Mouse (Mus musculus) heart, postnatal 10 days (tissue): ENCODE results near the gene Pfdn2. TPM values are rescaled to one million over a fixed set of nuclear protein-coding genes. Genes with fewer than 3 reads are reported as not detected.

ENCODE experiments used
- DNase-seq, 2 experiments: peaks; one replicate each; pipeline ENCODE4 v3.0.0; 2021
- intact Hi-C: fragments of 180-260 bp; cut with DNase I; formaldehyde crosslinking; loops from one replicate; pipeline ENCODE4 v1.15.1; 2025
- total RNA-seq, 2 experiments: library from RNA; stranded (reverse); gene quantifications; 2 replicates each; pipeline ENCODE4 v1.2.3; 2021

Gene Pfdn2
- total RNA-seq, 2 experiments from 2014 or later = 73.4 to 73.9 TPM

DNA sequence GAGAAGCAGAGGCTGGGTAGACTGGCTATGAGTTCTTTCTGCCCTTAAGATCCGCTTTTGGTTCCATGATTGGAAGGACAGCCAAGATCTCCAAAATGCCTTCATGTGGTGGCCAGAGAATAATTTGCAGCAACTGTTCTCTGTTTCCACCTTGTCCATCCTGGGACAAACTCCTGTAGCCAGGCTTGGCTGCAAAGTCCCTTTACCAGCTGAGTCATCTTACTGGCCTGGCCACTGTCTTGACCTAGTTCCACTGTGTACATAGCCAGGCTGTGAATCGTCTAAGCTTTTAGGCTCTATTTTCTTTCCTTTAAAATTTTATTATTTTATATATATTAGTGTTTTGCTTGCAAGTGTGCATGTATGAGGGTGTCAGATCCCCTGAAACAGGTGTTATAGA lies 3.7 kb downstream of the Pfdn2 start:
- intact Hi-C loops = no loop called here
- DNase-seq = no peak

DNA sequence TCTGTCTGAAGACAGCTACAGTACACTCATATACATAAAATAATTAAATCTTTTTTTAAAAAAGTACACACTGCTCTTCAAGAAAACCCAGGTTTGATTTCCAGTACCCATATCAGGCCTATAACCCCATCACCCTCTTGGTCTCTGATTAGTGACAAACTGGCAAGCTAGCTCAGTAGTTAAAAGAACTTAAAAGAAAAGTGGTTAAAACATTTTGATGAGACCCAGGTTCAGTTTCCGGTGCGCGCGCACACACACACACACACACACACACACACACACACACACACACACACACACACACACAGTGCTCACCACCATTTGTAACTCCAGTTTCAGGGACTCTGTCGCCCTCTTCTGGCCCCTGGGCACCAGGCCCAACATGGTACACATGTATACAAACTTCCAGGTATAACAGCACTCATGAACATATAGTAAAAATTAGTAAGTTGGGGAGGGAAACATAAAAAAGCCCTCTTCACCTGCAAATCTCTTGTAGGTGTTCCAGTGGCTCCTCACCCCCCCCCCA lies 10.4 kb downstream of the Pfdn2 start:
- no peak for DNase-seq
- intact Hi-C loops = loop anchor here (5.0 kb wide), 1 partner anchor 244 kb away; the partner anchor contains the start of gene Cfap126

DNA sequence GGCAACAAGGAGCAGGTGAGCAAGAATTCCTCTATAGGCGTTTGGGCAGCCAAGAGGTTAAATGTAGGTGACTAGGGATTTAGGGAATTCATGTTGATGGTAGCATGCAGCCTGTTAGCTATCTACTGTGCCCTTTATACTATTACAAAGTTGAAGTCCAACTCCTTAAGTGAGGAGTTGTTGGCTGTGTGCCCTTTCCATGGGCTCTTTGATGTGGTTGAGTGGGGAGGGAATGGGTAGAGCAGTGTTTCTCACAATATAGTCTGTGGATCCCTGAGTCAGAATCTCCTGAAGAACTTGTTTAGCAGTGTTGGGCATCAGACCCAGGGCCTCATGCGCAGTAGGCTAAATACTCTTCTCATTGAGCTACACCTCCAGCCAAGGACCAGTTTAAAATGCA lies 11.3 kb downstream of the Pfdn2 start:
- intact Hi-C loops = loop anchor here (1.0 to 5.0 kb wide), 2 partner anchors 36 to 245 kb away; partner anchors contain the start of gene Cfap126
- no peak for DNase-seq

DNA sequence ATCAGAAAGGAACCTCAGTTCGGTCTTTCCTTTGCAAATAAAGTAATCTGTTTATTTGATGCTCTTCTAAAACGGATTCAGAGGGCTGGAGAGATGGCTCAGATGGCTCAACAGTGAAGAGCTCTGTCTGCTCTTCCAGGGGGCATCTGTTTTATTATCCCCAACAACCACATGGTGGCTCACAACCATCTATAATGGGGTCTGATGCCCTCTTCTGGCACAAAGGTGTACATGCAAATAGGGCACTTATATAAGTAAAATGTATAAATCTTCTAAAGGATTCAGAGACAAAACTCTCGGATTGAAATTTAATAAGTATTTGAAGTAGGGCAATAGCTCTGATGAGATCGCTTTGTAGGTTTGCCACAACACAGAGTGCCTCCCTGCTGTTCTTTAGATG lies 13.0 kb downstream of the Pfdn2 start:
- intact Hi-C loops = loop anchor here (5.0 kb wide), 1 partner anchor 246 kb away; the partner anchor contains the start of gene Cfap126
- peak in 1 of 2 experiments; percentile 29 for DNase-seq

DNA sequence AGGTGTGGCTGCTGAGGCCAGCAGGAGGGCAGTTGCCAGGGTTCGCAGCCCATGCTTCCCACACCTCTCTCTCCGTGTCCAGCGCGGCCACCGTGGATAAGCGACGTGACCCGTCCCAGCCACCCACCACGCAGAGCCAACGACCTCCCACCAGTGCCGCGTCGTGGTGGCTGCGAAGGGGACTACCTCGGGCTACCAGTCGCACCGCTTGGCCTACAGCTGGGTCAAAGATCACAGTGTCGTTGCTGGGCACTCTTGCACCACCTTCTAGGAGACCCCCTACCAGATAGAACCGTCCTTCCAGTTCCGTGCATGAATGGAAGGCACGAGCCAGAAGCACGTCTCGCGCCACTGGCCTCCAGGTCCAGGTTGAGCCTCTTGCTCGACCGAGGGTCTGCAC lies 14.8 kb downstream of the Pfdn2 start:
- no peak for DNase-seq
- intact Hi-C loops = loop anchor here (2.0 kb wide), 2 partner anchors 51 to 207 kb away; partner anchors contain the start of gene Usf1

DNA sequence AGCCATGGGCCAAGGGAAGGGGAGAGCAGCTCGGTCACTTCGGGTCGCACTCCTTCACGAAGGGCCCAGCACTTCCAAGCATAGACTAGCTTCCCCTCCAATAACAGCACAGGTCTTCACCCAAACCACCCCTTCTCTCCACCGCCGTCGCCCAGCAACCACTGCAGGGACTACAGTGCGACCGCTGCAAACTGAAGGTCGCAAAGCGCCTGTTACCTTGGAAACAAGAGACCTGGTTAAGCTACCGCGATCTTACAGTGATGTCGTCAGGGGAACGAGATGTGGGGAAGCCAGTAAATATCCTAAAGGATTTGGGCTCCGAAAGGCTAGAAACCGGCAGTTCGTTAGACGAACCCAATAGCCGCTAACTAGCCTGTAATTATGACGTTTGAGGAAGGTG lies 15.2 kb downstream of the Pfdn2 start, which contains the start of gene Klhdc9:
Klhdc9 (minus strand) TSS at position 143 of the 400 bp plus-strand sequence.
- DNase-seq = peak; percentile 88 to 94
- intact Hi-C loops = loop anchor here (1.0 to 2.0 kb wide), 3 partner anchors 50 to 206 kb away; partner anchors contain the start of gene Usf1

DNA sequence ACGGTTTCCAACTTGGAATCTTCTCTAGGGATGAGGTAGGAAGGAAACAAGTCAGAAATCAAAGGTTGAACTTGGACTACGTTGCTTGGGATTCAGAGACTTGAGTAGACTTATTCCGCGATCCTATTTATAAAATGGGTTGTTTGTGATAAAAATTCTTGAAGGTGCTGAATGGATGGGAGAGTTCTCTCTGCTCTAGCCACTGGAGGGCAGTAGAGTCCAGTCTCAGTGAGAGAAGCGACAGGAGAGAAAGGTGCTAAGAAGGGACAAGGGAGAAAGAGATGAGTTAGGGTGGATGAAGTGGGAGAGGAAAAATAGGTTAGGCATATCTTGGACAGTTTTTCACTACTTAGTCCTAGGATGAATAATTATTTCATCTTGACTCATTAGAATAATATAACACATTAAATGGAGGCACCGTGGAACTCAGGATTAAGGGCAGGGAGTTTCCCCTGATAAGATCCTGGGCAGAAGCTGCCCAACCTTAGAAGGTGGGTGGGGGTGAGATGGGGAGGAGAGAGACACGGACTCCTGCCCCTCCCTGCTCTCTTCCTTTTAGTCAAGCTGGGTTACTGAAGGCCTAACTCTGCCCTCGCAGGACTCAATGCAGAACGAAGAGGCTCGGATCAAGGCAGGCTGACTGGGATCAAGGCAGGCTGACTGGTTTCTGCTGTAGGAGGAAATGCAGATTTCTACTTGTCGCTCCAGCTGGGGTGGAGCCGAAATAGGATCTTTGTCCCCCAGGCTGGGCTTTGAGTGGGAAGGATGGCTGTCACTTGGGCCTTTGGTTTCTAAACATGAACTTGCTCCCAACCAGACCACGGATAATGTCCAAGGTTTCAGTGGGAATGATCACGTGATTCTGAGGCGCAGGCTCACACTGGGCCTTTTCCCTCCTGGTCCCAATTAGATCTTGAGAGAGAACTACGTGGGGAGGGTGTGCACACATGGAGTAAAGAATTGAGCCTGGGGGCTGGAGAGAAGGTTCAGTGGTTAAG lies 15.9 kb downstream of the Pfdn2 start:
- intact Hi-C loops = loop anchor here (1.0 to 2.0 kb wide), 3 partner anchors 49 to 205 kb away; partner anchors contain the start of gene Usf1
- DNase-seq = peak; percentile 79 to 87

DNA sequence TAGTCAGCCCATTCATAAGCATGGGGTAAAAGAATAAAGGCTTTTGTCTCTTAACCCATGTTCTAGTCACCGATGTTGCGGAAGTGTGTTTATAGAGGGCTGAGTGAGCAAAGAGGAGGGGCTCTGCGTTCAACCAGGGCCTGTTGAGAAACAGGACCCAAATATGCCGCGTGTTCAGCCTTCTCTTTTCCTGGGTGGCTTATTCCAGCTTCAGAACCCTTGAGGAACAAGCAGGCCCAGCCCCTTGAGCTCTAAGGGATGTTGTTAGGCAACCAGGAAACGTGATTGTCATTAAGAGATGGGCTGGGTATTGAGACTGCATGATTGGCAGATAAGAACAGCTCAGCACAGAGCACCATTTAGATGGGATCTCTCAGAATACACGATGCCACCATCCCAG lies 20.5 kb downstream of the Pfdn2 start:
- intact Hi-C loops = no loop called here
- no peak for DNase-seq

DNA sequence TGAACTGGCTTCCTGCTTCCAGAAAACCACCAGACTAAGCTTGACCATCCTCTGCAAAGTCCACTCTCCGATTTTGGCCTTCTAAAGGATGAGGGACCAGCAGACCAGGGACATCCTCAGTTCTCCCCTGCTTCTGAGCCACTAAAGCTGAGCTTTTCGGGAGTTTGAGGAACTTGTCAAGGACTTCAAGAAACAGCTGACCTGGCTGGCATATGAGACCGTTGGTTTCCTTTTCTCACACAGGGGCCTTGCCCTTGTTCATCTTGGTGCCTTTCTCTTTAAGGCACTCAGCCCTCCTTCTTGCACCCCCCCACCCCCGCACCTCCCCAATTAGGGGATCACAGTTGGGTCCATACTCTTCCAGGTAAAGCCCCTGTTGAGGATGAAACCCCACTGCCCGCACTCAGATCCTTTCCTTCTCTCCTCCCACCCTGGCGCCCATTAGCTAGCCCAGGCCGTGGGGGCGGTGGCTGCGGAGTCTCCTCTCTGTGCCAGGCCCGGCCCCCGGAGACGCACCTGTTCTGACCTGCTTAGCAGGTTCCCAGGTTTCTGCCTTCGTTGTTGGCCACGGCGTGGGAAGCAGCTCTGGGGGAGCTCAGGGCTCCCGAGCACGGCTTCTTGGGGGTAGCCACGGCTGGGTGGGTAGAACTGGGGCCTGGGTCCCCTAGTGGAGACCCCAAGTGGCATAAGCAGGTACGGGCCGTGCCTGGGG lies 24.5 kb downstream of the Pfdn2 start, which contains the start of gene Nectin4:
Nectin4 (plus strand) TSS at position 255 of the 712 bp plus-strand sequence.
- intact Hi-C loops = no loop called here
- DNase-seq = no peak

DNA sequence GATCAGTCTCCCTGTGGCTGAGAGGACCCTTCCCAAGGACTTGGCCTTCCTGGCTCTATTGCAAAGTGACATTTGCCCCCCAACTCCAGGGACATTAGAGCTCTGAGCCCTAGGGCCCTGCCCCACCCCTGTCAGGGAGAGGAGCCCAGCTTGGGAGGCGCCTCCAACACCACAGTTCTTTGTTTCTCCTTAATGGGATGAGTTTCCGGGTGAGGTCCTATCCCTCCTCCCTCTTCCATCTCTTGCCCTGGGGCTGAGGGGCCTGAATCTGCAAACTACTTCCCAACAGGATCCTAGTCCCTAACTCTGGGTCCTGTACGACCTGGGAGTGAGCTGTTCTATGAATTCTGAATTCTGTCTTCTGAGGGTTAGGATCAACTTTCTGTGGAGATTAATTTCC lies 27.4 kb downstream of the Pfdn2 start:
- no peak for DNase-seq
- intact Hi-C loops = no loop called here

DNA sequence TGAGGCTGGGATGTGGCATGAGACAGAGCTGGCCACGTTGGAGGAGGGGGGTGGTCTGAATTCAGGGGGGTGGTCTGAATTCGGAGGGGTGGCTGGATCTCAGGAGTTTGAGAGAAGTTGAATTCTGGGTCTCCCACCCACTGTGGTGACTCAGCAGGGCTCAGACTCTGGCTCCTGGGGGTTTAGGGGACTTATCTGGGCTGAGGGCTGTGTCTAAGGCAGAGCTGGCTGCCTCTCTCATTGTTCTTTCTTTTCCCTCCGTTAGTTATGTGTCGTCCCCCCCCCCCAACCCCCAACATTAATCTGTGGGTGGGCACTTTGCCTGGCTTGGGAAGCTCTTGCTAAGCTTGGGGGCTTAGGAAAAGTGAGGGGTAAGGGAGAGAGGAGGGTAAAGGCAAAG lies 28.5 kb downstream of the Pfdn2 start:
- intact Hi-C loops = no loop called here
- no peak for DNase-seq

DNA sequence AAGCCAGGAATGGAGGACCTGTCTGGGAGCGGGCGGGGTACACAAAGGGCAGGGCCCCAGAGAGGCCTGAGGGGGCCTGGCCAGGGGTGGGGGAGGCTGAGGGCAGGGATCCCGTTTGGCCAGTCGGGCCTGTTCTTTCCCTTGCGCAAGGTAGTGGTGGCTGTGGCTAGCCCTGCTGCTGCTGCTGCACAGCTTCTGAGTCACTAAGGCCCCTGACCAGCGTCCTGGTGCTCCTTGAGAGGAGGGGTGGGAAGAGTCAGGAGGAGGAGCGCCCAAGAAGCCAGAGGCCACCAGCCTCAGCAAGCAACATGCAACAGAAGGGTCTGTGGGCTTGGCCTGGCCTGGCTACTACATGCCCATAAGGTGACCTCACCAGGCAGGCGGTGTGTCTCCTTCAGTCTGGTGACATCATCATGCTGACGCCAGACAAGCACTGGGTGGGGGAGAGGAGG lies 30.2 kb downstream of the Pfdn2 start:
- DNase-seq = no peak
- intact Hi-C loops = no loop called here

DNA sequence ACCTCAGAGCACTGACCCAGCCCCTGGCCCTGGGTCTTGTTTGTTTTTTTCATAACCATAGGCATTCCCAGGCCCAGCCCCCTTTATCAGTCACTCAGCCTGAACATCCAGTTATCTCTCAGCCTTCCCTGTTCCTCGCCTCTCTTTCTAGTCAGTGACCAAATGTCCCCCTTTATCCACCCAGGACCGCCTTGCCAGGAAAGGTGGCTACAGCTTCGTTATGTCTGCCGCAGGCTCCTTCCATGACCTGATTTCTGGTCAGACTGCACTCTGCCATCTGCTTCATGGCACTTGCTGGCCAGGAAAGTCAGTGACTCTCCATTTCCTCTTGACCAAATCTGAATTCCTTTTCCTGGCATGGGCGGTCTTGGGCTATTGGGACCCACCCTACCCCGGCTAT lies 32.8 kb downstream of the Pfdn2 start:
- intact Hi-C loops = no loop called here
- no peak for DNase-seq

DNA sequence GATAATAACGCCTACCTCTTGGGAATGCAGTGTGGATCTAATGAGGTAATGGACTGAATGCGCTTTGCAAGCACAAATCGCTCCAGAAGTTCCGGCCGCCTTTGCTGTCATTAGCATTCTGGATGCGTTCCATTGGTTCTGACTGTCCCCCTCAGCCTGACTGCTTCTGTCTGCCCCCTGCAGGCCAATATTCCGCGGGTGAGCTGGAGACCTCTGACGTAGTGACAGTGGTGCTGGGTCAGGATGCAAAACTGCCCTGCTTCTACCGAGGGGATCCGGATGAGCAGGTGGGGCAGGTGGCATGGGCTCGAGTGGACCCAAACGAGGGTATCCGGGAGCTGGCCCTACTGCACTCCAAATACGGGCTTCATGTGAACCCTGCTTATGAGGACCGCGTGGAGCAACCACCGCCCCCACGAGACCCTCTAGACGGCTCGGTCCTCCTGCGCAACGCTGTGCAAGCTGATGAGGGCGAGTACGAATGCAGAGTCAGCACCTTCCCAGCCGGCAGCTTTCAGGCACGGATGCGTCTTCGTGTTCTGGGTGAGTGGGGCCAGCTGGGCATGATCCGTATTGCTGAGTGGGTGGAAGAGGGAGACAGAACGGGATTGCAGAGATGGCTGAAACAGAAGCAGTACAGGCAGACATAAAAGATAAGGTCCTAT lies 34.6 kb downstream of the Pfdn2 start:
- peak; percentile 80 to 90 for DNase-seq
- intact Hi-C loops = loop anchor here (2.0 kb wide), 1 partner anchor 59 kb away; no protein-coding TSS in a partner anchor

DNA sequence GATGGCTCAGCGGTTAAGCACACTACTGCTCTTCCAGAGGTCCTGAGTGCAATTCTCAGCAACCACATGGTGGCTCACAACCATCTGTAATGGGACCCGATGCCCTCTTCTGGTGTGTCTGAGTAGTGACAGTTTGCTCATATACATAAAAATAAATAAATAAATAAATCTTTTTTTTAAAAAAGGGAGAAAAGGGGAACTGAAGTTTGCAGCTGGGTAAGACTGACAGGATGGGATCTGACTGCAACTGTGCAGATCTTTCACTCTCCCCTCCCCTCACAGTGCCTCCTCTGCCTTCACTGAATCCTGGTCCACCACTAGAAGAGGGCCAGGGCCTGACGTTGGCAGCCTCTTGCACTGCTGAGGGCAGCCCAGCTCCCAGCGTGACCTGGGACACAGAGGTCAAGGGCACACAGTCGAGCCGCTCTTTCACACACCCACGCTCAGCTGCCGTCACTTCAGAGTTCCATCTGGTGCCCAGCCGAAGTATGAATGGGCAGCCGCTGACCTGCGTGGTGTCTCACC lies 36.7 kb downstream of the Pfdn2 start:
- intact Hi-C loops = no loop called here
- DNase-seq = no peak

DNA sequence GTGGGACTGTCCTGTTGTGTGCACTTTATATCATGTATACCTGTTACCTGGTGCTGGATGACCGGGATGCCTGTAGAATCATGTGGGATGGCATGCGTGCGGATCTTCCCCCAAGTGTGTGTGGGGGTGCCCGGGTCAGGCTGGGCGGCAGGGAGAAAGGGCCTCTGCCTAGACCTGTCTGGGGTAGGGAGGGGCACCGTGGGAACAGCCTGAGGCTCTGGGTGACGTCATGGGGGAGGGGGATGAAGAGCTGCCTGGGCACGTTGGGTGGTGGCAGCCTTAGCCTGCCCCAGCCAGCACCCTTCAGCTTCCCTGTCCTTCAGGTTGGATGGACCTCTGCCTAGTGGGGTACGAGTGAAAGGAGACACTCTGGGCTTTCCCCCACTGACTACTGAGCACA lies 38.9 kb downstream of the Pfdn2 start:
- intact Hi-C loops = no loop called here
- no peak for DNase-seq

DNA sequence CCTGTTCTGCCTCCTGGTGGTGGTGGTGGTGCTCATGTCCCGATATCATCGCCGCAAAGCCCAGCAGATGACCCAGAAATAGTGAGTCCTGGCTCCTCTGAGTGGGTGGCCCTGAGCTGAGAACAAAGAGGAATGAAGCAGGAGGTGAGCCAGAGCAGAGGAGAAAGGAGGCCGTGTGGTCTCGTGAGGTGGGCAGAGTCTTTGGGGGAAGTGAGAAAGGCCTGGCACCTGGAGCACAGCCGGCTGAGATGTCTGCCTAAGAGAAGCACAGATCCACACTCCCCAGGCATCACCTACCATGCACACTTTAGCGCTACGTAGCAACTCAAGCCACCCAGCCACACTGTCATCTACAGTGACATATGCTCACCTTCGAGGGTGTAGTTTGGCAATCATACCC lies 39.7 kb downstream of the Pfdn2 start:
- intact Hi-C loops = no loop called here
- no peak for DNase-seq

DNA sequence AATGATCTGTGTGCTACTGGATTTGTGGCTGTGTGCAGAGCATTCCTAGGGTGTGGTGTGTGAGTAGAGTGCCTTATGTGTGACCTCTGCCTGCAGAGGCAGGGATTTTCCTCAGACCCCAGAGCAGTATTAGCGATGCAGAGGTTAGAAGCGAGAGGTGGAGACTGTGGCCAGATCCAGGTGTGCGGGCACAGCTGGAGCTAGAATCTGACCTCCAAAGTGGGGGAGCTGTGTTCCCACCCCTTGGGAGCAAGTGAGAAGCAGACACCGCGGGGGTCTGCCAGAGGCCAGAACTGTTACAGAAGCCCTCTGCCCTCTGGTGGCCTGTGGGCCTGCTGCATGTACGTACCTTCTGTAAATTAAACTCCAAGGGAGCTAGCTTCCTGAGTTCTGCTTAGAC lies 41.6 kb downstream of the Pfdn2 start:
- intact Hi-C loops = no loop called here
- peak; percentile 28 to 29 for DNase-seq

DNA sequence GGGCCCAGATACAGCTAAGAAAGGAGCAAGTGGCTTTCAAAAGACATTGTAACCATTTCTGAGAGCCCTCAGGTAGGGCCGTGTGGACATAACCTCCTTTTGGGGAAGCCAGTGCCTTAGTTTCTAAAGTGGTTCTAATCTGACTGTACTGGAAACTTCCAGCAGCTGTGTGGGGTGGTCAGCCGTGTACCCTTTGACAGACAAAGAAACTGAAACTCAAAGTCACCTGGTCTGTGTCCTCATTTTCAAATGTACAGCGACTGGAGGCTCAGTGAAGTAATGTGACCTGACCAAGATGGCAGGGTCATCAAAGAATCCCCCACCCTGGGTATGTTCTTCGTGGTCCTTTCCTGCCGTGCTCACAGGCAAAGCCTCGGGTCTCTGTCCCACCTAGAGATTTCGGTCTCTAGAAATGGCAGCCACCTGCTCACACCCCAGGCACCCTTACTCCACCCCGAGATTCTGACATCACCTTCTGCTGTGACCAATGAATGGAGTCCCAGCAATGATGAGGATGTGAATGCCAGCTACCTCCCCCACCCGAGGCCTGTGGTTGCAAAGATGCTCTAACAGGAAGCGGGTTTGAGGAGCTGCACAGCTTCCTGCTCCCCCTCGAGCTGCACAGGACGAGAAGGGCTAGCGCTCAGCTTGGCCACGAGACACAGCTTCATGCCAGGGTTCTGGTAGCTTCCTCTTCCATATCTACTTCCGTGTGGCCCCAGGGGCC lies 43.1 kb downstream of the Pfdn2 start, which contains the start of gene Arhgap30:
Arhgap30 (plus strand) TSS at position 579 of the 727 bp plus-strand sequence.
- peak; percentile 42 to 58 for DNase-seq
- intact Hi-C loops = no loop called here
